Mouse (Mus musculus): ENCODE measurements around the gene Cckbr.

DNA sequence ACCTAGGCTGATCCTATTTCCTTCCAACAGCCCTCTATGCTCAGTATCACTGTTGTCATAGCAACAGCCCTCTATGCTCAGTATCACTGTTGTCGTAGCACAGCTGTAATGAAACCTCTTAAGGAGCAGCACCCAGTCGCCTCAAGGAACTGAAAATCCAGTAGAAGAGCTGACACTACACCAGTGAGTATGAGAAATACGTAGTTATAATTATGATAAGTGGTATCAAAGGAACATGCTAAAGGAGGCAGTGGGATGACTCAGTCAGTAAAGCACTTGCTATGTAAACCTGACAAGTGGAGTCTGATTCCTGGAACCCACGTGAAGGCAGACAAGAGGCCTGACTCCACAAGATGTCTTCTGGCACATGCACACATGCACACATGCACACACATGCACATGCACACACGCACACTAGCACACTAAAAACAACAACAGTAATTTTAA is 88.3 kb downstream of the Cckbr start:
- TF ChIP-seq POLR2A (IDR thresholded peaks at IDR 0.05; ENCODE audit: control insufficient read depth in 1 of 2, insufficient read depth in 1 of 2, low read depth in 1 of 2, low read length in 2 of 2, poor library complexity in 1 of 2) (no peak), GATA1 (IDR thresholded peaks at IDR 0.05; ENCODE audit: low read depth, low read length) (no peak), TAL1 (IDR thresholded peaks at IDR 0.05; ENCODE audit: low read length) (no peak)
